Mouse (Mus musculus): ENCODE measurements at regions not wholly inside any gene's neighbourhood (a gene's known extent, or its start where the extent isn't known, plus 50 kb on each side); places are given as distances from the start of the nearest gene placed in this dataset.

DNA sequence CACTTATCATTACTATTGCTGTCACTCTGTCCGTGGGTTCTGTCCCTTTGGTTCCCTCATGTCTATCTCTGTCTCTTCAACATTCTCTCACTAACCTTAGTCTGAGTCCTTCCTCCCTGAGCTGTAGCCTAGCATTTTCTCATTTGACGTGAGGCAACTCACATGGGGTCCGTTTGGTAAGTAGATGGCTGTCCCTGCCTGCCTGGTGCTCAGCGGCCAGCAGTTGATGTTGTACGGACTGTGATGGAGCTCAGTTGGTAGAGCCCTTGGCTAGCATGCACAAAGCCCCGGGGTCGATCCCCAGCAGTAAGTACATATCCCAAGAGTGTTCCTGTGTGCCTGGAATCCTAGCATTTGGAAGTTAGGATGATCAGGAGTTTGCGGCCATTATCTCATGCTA, 287.0 kb upstream of the Rgma start:
- no peak for TF ChIP-seq POLR2A (IDR thresholded peaks at IDR 0.05; ENCODE audit: insufficient read length, low read depth)
- no peak for TF ChIP-seq MAX (IDR thresholded peaks at IDR 0.05; ENCODE audit: low read depth)
- no peak for TF ChIP-seq MYOG (IDR thresholded peaks at IDR 0.05; ENCODE audit: control insufficient read depth in 1 of 3, insufficient read depth in 1 of 3, insufficient read length in 2 of 3, low read depth in 2 of 3)
- TF ChIP-seq E2F4 (IDR thresholded peaks at IDR 0.05; ENCODE audit: insufficient read depth): no peak
- no peak for TF ChIP-seq USF1 (IDR thresholded peaks at IDR 0.05; ENCODE audit: low read depth)
- TF ChIP-seq TCF12 (IDR thresholded peaks at IDR 0.05; ENCODE audit: insufficient read depth, poor library complexity, severe bottlenecking): no peak
